Mouse (Mus musculus): ENCODE data around the gene Sept4. TPM values are rescaled to one million over a fixed set of nuclear protein-coding genes. Genes with fewer than 3 reads are reported as not detected.

The Sept4 gene
- total RNA-seq, 2 experiments from 2014 or later: 158 to 178 TPM

- no peak for DNase-seq
These were observed 11.0 kb downstream of the Sept4 start for GRCm38 (mm10) chr11:87579713-87580112.

DNA sequence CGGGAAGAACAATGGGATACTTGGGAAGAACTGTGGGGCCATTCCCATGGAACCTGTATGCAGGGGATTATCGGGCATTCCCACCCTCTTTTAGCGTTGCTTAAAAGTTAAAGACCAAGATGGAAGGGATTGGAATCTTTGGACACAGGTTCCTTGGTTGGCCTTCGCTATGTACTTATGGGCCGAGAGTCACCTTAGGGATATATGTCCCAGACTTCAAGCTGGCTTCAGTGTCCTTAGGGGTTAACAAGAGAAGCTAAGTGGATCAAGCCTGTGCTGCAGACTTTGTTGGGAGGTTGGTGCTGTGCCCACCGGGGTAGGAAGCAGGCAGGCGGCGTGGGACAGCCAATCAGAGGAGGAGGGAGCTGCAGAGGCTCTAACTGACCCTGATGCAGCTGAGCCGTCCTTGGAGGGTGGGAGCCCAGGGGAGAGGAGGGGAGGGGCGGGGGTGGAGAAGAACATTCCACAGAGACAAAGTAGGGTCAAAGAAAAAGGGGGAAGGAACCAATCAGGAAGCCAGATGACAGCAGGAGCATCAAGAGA, 11.9 kb downstream of the Sept4 start:
- no peak for DNase-seq

GRCm38 (mm10) chr11:87581161-87581865, 12.6 kb downstream of the Sept4 start:
- DNase-seq: no peak

- peak; percentile 63 to 66 for DNase-seq
These were observed 13.4 kb downstream of the Sept4 start for GRCm38 (mm10) chr11:87581933-87582710.

GRCm38 (mm10) chr11:87583291-87584034, 14.8 kb downstream of the Sept4 start:
- no peak for DNase-seq

GRCm38 (mm10) chr11:87584711-87585505, 16.2 kb downstream of the Sept4 start:
- DNase-seq: no peak

GRCm38 (mm10) chr11:87587211-87587874, 18.6 kb downstream of the Sept4 start:
- no peak for DNase-seq

DNA sequence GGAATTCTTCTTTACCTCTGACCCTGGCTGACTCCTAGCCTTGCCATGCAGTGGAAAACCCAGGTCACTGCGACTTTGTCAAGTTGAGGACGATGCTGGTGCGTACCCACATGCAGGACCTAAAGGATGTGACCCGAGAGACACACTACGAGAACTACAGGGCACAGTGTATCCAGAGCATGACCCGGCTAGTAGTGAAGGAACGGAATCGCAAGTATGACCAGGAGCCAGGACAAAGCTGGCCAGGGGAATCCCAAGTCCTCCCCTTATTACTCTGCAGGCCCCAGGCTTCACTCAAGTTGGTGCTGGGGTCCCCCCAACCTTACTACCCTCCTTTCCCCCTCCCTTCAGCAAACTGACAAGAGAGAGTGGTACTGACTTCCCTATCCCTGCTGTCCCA, 20.9 kb downstream of the Sept4 start:
- DNase-seq: no peak

- peak; percentile 45 to 52 for DNase-seq
These were observed 22.3 kb downstream of the Sept4 start for GRCm38 (mm10) chr11:87590841-87591525.

DNA sequence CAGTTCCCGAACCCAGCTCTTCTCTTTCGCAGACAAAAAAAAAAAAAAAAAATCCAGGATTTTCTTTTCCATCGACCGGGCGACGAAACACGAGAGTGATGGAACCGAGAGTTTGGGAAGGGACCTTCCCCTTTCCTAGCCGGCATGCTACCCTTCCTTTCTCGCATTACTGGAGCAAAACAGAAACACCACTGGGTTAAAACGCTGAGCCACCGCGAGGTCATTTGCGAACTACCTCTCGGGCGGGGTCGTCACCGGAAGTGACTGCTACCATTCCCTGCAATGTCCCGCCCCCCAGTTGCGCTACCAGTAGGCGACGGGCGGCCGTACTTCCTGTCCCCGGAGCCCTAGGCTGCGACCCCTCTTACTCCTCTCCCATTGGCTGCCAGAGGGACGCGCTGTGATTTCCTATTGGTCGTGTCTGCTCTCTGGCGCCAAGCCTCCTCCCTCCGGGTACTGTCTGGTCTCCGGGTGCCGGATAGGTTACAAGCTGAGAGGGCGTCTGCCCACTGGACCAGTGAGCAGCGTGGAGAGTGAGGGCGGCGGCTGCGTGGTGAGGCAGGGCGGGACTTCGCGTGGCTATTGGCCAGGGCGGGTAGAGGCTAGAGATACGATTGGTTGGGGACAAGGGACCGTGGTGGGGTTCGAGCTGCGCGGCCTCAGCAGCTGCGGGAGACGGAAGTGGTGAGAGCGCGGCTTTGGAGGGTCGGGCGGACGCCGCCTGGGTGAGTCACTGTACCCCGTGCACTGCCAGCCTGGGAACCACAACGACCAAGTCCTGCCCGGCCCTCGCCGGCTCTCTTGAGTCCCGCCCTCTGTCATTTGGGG, 23.0 kb downstream of the Sept4 start, which contains the start of gene Mtmr4:
TSS of gene Mtmr4 (plus strand) at position 637 of the 828 bp plus-strand sequence.
- peak; percentile 100 for DNase-seq

DNA sequence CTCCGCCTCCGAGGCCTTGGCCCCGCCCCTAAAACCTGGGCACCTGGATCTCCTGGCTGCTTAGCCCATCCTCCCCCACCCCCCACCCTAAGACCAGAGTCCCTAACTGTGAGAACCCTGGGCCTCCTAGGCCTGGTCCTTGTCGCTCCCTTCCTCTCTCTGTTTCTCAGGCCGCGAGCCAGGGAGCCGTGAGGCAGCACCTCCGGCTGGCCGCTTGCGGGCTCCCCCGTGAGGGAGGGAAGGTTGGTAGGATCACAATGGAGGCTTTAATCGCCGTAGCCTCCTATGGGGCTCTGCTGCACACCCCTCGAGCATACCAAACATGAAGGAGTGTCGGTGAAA, 23.6 kb downstream of the Sept4 start:
- no peak for DNase-seq

- DNase-seq: no peak
These were observed 24.3 kb downstream of the Sept4 start for GRCm38 (mm10) chr11:87592713-87593598.

DNA sequence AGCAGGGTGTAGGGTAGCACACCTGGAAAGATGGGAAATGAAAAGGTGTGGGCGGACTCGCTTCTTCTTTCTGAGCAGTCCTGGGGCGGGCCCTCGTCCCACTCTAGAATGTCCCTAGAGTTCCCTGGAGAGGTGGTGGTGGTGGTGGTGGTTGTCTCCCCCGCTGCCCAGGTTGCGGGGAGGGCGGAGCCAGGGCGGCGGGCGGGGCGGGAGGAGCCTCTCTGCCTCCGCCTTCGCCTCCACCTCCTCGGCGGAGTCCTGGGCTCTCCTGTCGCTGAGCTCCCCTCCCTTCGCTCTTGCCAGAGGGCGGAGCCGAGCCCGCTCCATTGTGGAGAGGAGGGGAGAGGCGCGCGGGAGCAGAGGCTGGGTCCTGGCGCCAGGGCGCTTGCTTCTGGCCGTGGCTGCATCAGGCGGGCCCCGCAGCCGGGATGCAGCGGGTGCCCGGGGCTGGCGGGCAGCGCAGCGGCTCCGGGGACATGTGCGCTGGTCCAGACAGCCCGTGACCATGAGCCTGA, 26.7 kb downstream of the Sept4 start:
- peak; percentile 84 to 87 for DNase-seq

DNA sequence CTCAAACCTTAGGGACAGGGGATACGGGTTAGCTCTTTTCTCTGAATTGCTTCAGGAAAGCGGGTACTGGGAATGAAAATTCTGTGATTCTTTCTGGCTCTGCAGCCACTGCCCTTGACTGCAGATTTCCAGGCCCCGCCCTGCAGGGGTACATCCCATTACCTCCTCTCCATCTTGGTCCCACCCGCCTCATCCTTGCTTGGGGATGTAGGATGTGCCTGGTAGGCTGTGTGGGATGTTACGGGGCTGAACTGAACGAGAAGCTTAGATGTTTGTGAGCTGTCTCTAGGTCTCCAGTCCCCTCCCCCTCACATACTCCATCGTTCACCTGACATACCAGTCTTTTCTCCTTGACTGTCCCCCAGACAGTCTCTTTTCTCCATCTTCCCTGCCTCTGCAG, 27.3 kb downstream of the Sept4 start:
- no peak for DNase-seq

DNA sequence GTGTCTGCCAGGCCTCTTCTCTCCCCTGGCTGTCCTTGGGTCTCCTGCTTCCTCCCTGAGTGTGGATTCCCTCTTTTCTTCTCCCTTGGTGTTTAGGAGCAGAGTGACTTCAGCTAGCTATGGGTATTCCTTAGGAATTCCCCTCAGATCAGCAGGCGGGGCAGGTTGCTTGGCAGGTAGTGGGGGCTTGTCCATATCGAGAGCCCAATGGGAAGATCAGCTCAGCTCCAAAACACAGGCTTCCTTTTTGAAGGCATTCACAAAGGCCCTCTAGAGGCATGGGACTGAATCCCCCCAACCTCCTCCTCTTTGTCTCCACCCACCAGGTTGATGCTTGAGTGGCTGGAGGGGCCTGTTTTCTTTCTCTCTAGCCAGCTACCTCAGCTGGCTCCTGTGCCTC, 27.8 kb downstream of the Sept4 start:
- DNase-seq: no peak

DNA sequence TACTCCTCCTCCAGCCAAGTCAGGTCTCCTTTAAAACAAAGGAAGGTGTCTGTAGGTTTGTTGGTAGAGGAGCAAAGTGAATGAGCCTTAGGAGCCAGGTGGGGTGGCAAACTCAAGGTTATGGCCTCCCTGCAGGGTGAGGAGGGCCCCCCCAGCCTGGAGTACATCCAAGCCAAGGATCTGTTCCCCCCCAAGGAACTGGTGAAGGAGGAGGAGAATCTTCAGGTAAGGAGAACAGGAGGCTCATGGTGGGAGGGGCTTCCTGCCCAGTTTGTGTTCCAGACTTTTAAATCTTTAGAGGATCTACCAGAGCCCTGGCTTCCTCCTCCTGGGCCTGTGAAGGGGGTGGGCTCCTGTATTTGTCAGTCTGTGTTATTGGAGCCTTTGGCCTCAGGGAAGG, 28.4 kb downstream of the Sept4 start:
- no peak for DNase-seq

- no peak for DNase-seq
These were observed 30.8 kb downstream of the Sept4 start for GRCm38 (mm10) chr11:87599395-87600089.

- no peak for DNase-seq
These were observed 31.7 kb downstream of the Sept4 start for GRCm38 (mm10) chr11:87600322-87600853.
